Mouse (Mus musculus): ENCODE data around the gene Bbof1. TPM values are rescaled to one million over a fixed set of nuclear protein-coding genes. Genes with fewer than 3 reads are reported as not detected.

Gene Bbof1
- total and polyA plus RNA-seq, 2 experiments = 0.18 TPM; not detected in 1

DNA sequence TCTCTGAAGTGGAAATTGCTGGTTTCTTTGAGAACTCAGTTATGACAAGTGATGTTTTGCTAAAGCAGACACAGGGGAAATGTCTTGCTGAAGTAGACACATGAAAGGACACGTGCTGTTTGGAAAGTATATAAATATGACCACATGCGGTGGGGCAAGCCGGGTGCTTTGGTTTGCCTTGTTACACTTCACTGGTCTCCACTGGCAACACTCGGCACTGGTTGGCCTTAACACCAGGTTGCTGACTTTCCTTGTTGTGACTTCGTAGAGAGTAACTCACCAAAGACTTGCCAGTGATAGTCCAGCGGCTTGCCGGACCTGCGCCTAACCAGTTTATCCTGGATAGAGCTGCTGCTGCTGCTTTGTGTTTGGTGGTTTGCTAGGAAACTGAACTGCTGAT lies 20.8 kb upstream of the Bbof1 start:
- TF ChIP-seq POLR2A (IDR thresholded peaks at IDR 0.05; ENCODE audit: extremely low read depth, insufficient read depth, low read length) (no peak), CTCF (IDR thresholded peaks at IDR 0.05; ENCODE audit: low read depth, low read length) (no peak)
- WGBS = 82% methylated on average over 8 of the region's 8 CpGs
- DNase-seq (ENCODE audit: extremely low read depth, low read depth, low spot score) = peak; percentile 58
- Histone ChIP-seq H3K36me3 (ENCODE audit: control insufficient read depth, insufficient read depth, low read length) (peaks cover 46% of the 10 kb centered on the region), H3K9ac (ENCODE audit: low read depth, low read length) (no peak overlapping the region), H3K27me3 (ENCODE audit: control insufficient read depth, insufficient read depth, low read length) (no peaks in the 10 kb centered on the region), H3K79me2 (ENCODE audit: control insufficient read depth, insufficient read depth, low read length) (no peaks in the 10 kb centered on the region), H3K4me1 (ENCODE audit: control insufficient read depth, insufficient read depth, low read length) (peaks cover 11% of the 10 kb centered on the region), H3K27ac (replicated peaks; ENCODE audit: insufficient read depth, low read depth, low read length) (peak overlapping the region; percentile 13; the same call in 1 of the 2 replicates), H3K4me3 (ENCODE audit: insufficient read depth, low read depth, low read length) (no peak overlapping the region)

- TF ChIP-seq CTCF (IDR thresholded peaks at IDR 0.05; ENCODE audit: low read depth, low read length) (no peak), POLR2A (IDR thresholded peaks at IDR 0.05; ENCODE audit: extremely low read depth, insufficient read depth, low read length) (no peak)
- no peaks in the 10 kb centered on the region for H3K27me3 ChIP-seq (ENCODE audit: control insufficient read depth, insufficient read depth, low read length)
- no peak overlapping the region for H3K4me3 ChIP-seq (ENCODE audit: insufficient read depth, low read depth, low read length)
- no peaks in the 10 kb centered on the region; the same call in 1 of the 2 replicates for H3K79me2 ChIP-seq (ENCODE audit: control insufficient read depth, insufficient read depth, low read length)
- peak overlapping the region; percentile 14; the same call in 1 of the 2 replicates for H3K27ac ChIP-seq (replicated peaks; ENCODE audit: insufficient read depth, low read depth, low read length)
- 58% methylated on average over 14 of the region's 14 CpGs for WGBS
- H3K4me1 ChIP-seq (ENCODE audit: control insufficient read depth, insufficient read depth, low read length) = peaks cover 11% of the 10 kb centered on the region
- peaks cover 50% of the 10 kb centered on the region for H3K36me3 ChIP-seq (ENCODE audit: control insufficient read depth, insufficient read depth, low read length)
- no peak for DNase-seq (ENCODE audit: extremely low read depth, low read depth, low spot score)
- H3K9ac ChIP-seq (ENCODE audit: low read depth, low read length) = no peak overlapping the region
These were observed 20.0 kb upstream of the Bbof1 start for GRCm38 (mm10) chr12:84388774-84389400.

GRCm38 (mm10) chr12:84390336-84390735 lies 18.5 kb upstream of the Bbof1 start:
- no peak for DNase-seq (ENCODE audit: extremely low read depth, low read depth, low spot score)
- Histone ChIP-seq H3K9ac (ENCODE audit: low read depth, low read length) (no peak overlapping the region), H3K27me3 (ENCODE audit: control insufficient read depth, insufficient read depth, low read length) (no peaks in the 10 kb centered on the region), H3K27ac (replicated peaks; ENCODE audit: insufficient read depth, low read depth, low read length) (no peak overlapping the region), H3K4me3 (ENCODE audit: insufficient read depth, low read depth, low read length) (no peak overlapping the region), H3K4me1 (ENCODE audit: control insufficient read depth, insufficient read depth, low read length) (peaks cover 2% of the 10 kb centered on the region; the same call in 1 of the 2 replicates), H3K36me3 (ENCODE audit: control insufficient read depth, insufficient read depth, low read length) (peaks cover 57% of the 10 kb centered on the region), H3K79me2 (ENCODE audit: control insufficient read depth, insufficient read depth, low read length) (no peaks in the 10 kb centered on the region; the same call in 1 of the 2 replicates)
- TF ChIP-seq CTCF (IDR thresholded peaks at IDR 0.05; ENCODE audit: low read depth, low read length) (no peak), POLR2A (IDR thresholded peaks at IDR 0.05; ENCODE audit: extremely low read depth, insufficient read depth, low read length) (no peak)
- 88% methylated on average over 6 of the region's 6 CpGs for WGBS

DNA sequence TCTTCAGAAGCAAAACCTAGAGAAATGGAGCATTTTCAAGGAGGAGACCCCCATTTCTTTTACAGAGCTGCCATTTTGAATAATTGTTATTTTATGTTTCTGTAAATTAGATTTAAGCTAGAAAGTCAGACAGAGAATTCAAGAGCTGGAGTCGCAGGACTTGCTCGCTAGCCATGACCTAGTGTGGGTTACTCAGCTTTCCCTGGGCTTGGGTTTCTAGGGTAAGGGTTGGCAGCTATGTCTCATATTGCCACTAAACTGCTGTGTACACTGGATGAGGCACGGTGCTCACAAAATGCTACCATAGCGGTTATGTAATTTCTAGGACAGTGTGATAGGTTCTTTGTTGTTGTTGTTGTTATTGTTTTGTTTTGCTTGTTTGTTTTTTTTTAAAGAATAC lies 16.2 kb upstream of the Bbof1 start:
- peaks cover 52% of the 10 kb centered on the region for H3K36me3 ChIP-seq (ENCODE audit: control insufficient read depth, insufficient read depth, low read length)
- H3K27me3 ChIP-seq (ENCODE audit: control insufficient read depth, insufficient read depth, low read length) = no peaks in the 10 kb centered on the region
- DNase-seq (ENCODE audit: extremely low read depth, low read depth, low spot score) = no peak
- no peak overlapping the region for H3K27ac ChIP-seq (replicated peaks; ENCODE audit: insufficient read depth, low read depth, low read length)
- H3K79me2 ChIP-seq (ENCODE audit: control insufficient read depth, insufficient read depth, low read length) = no peaks in the 10 kb centered on the region; the same call in 1 of the 2 replicates
- H3K4me3 ChIP-seq (ENCODE audit: insufficient read depth, low read depth, low read length) = no peak overlapping the region
- WGBS = 67% methylated on average over 4 of the region's 4 CpGs
- peaks cover 7% of the 10 kb centered on the region for H3K4me1 ChIP-seq (ENCODE audit: control insufficient read depth, insufficient read depth, low read length)
- TF ChIP-seq POLR2A (IDR thresholded peaks at IDR 0.05; ENCODE audit: extremely low read depth, insufficient read depth, low read length) (no peak), CTCF (IDR thresholded peaks at IDR 0.05; ENCODE audit: low read depth, low read length) (no peak)
- no peak overlapping the region for H3K9ac ChIP-seq (ENCODE audit: low read depth, low read length)

DNA sequence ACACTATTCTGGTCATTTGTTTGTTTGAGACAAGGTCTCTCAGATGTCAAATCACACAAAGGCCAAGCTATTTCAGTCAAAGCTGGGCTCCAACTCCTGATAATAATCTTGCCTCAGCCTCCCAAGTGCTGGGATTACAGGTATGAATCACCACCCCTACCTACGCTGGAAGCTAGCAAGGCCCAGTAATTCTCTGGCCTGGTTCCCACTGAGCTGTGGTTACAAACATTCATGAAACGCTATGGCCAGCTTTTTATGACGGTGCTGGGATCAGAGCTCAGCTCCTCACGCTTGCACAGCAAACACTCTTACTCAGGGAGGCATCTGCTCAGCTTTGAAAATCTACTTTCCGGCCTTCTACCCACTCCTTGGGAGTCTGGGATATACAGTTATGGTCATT lies 15.0 kb upstream of the Bbof1 start:
- no peak for DNase-seq (ENCODE audit: extremely low read depth, low read depth, low spot score)
- Histone ChIP-seq H3K27me3 (ENCODE audit: control insufficient read depth, insufficient read depth, low read length) (no peaks in the 10 kb centered on the region), H3K9ac (ENCODE audit: low read depth, low read length) (no peak overlapping the region), H3K79me2 (ENCODE audit: control insufficient read depth, insufficient read depth, low read length) (peaks cover 3% of the 10 kb centered on the region; the same call in 1 of the 2 replicates), H3K36me3 (ENCODE audit: control insufficient read depth, insufficient read depth, low read length) (peaks cover 47% of the 10 kb centered on the region), H3K27ac (replicated peaks; ENCODE audit: insufficient read depth, low read depth, low read length) (0 out of 2 replicates have a peak overlapping the region, but pooled peaks have one; percentile 8), H3K4me3 (ENCODE audit: insufficient read depth, low read depth, low read length) (no peak overlapping the region), H3K4me1 (ENCODE audit: control insufficient read depth, insufficient read depth, low read length) (peaks cover 10% of the 10 kb centered on the region)
- no peak for TF ChIP-seq POLR2A (IDR thresholded peaks at IDR 0.05; ENCODE audit: extremely low read depth, insufficient read depth, low read length)
- no peak for TF ChIP-seq CTCF (IDR thresholded peaks at IDR 0.05; ENCODE audit: low read depth, low read length)
- WGBS = 55% methylated on average over 5 of the region's 5 CpGs

Measured in liver, adult 2 months (tissue).